Mouse (Mus musculus) intestine, embryonic 16.5 days (tissue): ENCODE results near the gene Pxk. TPM values are rescaled to one million over a fixed set of nuclear protein-coding genes. Genes with fewer than 3 reads are reported as not detected.

Experiments
- ATAC-seq: fragments of 200-750 bp; cut with Nextera tagmentation; 2 replicates; pipeline ENCODE4 v1.8.0; 2017; ENCODE audit warnings: moderate TSS enrichment, moderate library complexity
- H3K27ac ChIP-seq: fragments of 300-500 bp; sonication (generic); 2 replicates; pipeline ENCODE4 v1.5.1; 2014; ENCODE audit warnings: mild to moderate bottlenecking, low read length
- H3K27me3 ChIP-seq: fragments of 300-500 bp; sonication (generic); replicated peaks from 2 replicates; pipeline ENCODE4 v1.6.1; 2014; ENCODE audit warnings: low read length, control low read depth, mixed read lengths; ENCODE audit not compliant: control insufficient read depth, insufficient read depth
- H3K36me3 ChIP-seq: fragments of 300-500 bp; sonication (generic); 2 replicates; pipeline ENCODE4 v1.6.1; 2014; ENCODE audit warnings: low read length, control low read depth; ENCODE audit not compliant: control insufficient read depth, insufficient read depth
- H3K4me1 ChIP-seq: fragments of 300-500 bp; sonication (generic); 2 replicates; pipeline ENCODE4 v1.6.1; 2014; ENCODE audit warnings: low read length, control low read depth, mixed read lengths; ENCODE audit not compliant: control insufficient read depth, insufficient read depth
- H3K4me2 ChIP-seq: fragments of 300-500 bp; sonication (generic); 2 replicates; pipeline ENCODE4 v1.6.1; 2014; ENCODE audit warnings: low read depth, low read length, control low read depth
- H3K4me3 ChIP-seq: fragments of 300-500 bp; sonication (generic); 2 replicates; pipeline ENCODE4 v1.5.1; 2014; ENCODE audit warnings: mild to moderate bottlenecking, low read length
- H3K9ac ChIP-seq: fragments of 300-500 bp; sonication (generic); 2 replicates; pipeline ENCODE4 v1.6.1; 2014; ENCODE audit warnings: low read depth, low read length
- H3K9me3 ChIP-seq: fragments of 300-500 bp; sonication (generic); 2 replicates; pipeline ENCODE4 v1.6.1; 2016; ENCODE audit warnings: low read length, control low read depth; ENCODE audit not compliant: control insufficient read depth
- WGBS: fragments of 180-500 bp; shearing (Covaris S2); extraction: QIAGEN DNeasy Blood & Tissue Kit; methylation state at CpG from one replicate; pipeline ENCODE4 v1.1.7; 2014; 5-methylcytosine and 5-hydroxymethylcytosine counted together
- polyA plus RNA-seq: library from polyadenylated mRNA; unstranded; fragments of >200 nt; fragmentation: Nextera tagmentation; extraction: Ambion mirVana; gene quantifications from 2 replicates; pipeline ENCODE4 v1.2.1, GENCODE M21; 2015

Gene Pxk
- polyA plus RNA-seq, 1 experiment from 2014 or later: 40.4 TPM

- Histone ChIP-seq H3K27me3 (no peaks in the 10 kb centered on the region), H3K4me2 (no peak overlapping the region), H3K27ac (no peak overlapping the region), H3K4me3 (no peak overlapping the region), H3K9ac (no peak overlapping the region), H3K36me3 (no peaks in the 10 kb centered on the region), H3K9me3 (no peaks in the 10 kb centered on the region), H3K4me1 (peaks cover 6% of the 10 kb centered on the region; the same call in 1 of the 2 replicates)
- peak; percentile 56 for ATAC-seq
- WGBS: 53% methylated on average over 2 of the region's 2 CpGs
These were observed 36.2 kb downstream of the Pxk start for GRCm38 (mm10) chr14:8134234-8134633.

GRCm38 (mm10) chr14:8135130-8135529 is 37.1 kb downstream of the Pxk start:
- Histone ChIP-seq H3K27ac (0 out of 2 replicates have a peak overlapping the region, but pooled peaks have one; percentile 10), H3K4me1 (peaks cover 6% of the 10 kb centered on the region; the same call in 1 of the 2 replicates), H3K4me3 (no peak overlapping the region), H3K27me3 (no peaks in the 10 kb centered on the region), H3K9ac (no peak overlapping the region), H3K4me2 (no peak overlapping the region), H3K9me3 (no peaks in the 10 kb centered on the region), H3K36me3 (no peaks in the 10 kb centered on the region)
- ATAC-seq: peak; percentile 80
- 50% methylated on average over 3 of the region's 3 CpGs for WGBS

- Histone ChIP-seq H3K36me3 (peaks cover 9% of the 10 kb centered on the region; the same call in 1 of the 2 replicates), H3K27ac (no peak overlapping the region), H3K9ac (no peak overlapping the region), H3K4me2 (no peak overlapping the region), H3K4me1 (0 out of 2 replicates have a peak, but pooled peaks cover 1% of the 10 kb centered on the region), H3K27me3 (no peaks in the 10 kb centered on the region), H3K4me3 (no peak overlapping the region), H3K9me3 (no peaks in the 10 kb centered on the region)
- 81% methylated on average over 23 of the region's 23 CpGs for WGBS
- ATAC-seq: no peak
These were observed 42.0 kb downstream of the Pxk start for GRCm38 (mm10) chr14:8139724-8140710.

GRCm38 (mm10) chr14:8141131-8141530 is 43.1 kb downstream of the Pxk start:
- no peak overlapping the region for H3K4me3 ChIP-seq
- WGBS: 84% methylated on average over 2 of the region's 2 CpGs
- H3K27me3 ChIP-seq: no peaks in the 10 kb centered on the region
- no peak for ATAC-seq
- H3K9ac ChIP-seq: no peak overlapping the region
- H3K36me3 ChIP-seq: peaks cover 12% of the 10 kb centered on the region; the same call in 1 of the 2 replicates
- no peak overlapping the region for H3K27ac ChIP-seq
- H3K9me3 ChIP-seq: no peaks in the 10 kb centered on the region
- H3K4me1 ChIP-seq: no peaks in the 10 kb centered on the region
- H3K4me2 ChIP-seq: no peak overlapping the region

GRCm38 (mm10) chr14:8145594-8146558 is 47.9 kb downstream of the Pxk start:
- Histone ChIP-seq H3K36me3 (peaks cover 15% of the 10 kb centered on the region; the same call in 1 of the 2 replicates), H3K9ac (0 out of 2 replicates have a peak overlapping the region, but pooled peaks have one; percentile 4), H3K27me3 (no peaks in the 10 kb centered on the region), H3K4me1 (peaks cover 6% of the 10 kb centered on the region), H3K4me3 (no peak overlapping the region), H3K4me2 (no peak overlapping the region), H3K27ac (peak overlapping the region; percentile 80), H3K9me3 (no peaks in the 10 kb centered on the region)
- peak; percentile 73 for ATAC-seq
- WGBS: 79% methylated on average over 13 of the region's 13 CpGs

- H3K36me3 ChIP-seq: peaks cover 14% of the 10 kb centered on the region
- no peaks in the 10 kb centered on the region for H3K9me3 ChIP-seq
- 69% methylated on average over 10 of the region's 11 CpGs for WGBS
- no peak overlapping the region for H3K4me3 ChIP-seq
- peak; percentile 94 for ATAC-seq
- no peak overlapping the region for H3K4me2 ChIP-seq
- H3K27me3 ChIP-seq: no peaks in the 10 kb centered on the region
- H3K27ac ChIP-seq: peak overlapping the region; percentile 80
- peaks cover 6% of the 10 kb centered on the region for H3K4me1 ChIP-seq
- 0 out of 2 replicates have a peak overlapping the region, but pooled peaks have one; percentile 4 for H3K9ac ChIP-seq
These were observed 48.7 kb downstream of the Pxk start for GRCm38 (mm10) chr14:8146611-8147223.

- H3K4me2 ChIP-seq: no peak overlapping the region
- peaks cover 6% of the 10 kb centered on the region for H3K4me1 ChIP-seq
- 83% methylated on average over 8 of the region's 8 CpGs for WGBS
- H3K27me3 ChIP-seq: no peaks in the 10 kb centered on the region
- no peaks in the 10 kb centered on the region for H3K9me3 ChIP-seq
- no peak overlapping the region for H3K27ac ChIP-seq
- H3K36me3 ChIP-seq: peaks cover 18% of the 10 kb centered on the region
- no peak for ATAC-seq
- H3K4me3 ChIP-seq: no peak overlapping the region
- no peak overlapping the region for H3K9ac ChIP-seq
These were observed 50.8 kb downstream of the Pxk start for GRCm38 (mm10) chr14:8148842-8149241.

GRCm38 (mm10) chr14:8151757-8152156 is 53.7 kb downstream of the Pxk start:
- Histone ChIP-seq H3K4me1 (peaks cover under 1% of the 10 kb centered on the region), H3K4me3 (no peak overlapping the region), H3K4me2 (no peak overlapping the region), H3K9ac (no peak overlapping the region), H3K27me3 (no peaks in the 10 kb centered on the region), H3K27ac (no peak overlapping the region), H3K36me3 (peaks cover 12% of the 10 kb centered on the region), H3K9me3 (no peaks in the 10 kb centered on the region)
- ATAC-seq: no peak
- WGBS: 97% methylated on average over 5 of the region's 5 CpGs
